Mouse (Mus musculus) frontal cortex, postnatal 14 days (tissue): Measurements from ENCODE around the gene Gamt.
"Not testable (repeated sequence)": the region's sequence is repeated elsewhere in the genome, so short reads cannot be mapped to it uniquely, and the experiment has no call there.

Experiments
- DNase-seq, 2 experiments: peaks; one replicate each; pipeline ENCODE4 v3.0.0; 2022; ENCODE audit warnings: low spot score in 2 of 2

Gene Gamt

DNA sequence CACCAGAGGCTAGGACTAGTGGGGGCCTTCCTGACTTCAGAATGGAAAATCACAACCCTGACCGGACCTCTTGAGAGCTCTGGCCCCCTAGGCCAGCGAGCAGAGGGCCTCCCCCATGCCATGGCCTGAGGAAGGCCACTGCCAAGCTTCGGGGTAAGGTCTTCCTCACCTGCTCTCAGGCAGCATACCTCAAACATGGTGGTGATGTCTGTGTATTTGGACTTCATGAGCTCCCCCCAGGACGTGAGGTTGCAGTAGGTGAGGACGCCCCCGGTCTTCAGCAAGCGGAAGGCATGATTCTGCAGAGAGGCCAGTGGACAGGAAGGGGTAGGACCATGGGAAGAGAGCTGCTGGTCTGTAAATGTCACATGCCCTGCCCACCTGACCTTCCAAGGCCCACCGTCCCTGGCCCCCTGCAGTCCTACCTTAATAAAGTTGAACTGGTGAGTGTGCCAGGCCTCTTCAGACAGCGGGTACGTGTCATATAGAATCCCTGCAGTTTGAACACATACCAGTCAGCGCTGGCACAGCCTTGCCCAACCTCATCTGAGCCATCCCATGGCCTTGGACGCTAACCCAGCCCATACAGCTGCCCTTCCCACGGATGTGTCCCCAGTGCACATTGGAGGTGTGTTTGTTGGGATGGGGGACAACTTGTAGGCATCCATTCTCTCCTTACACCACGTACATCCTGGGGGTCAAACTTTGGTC, 1.9 kb downstream of the Gamt start:
- no peak for DNase-seq

DNA sequence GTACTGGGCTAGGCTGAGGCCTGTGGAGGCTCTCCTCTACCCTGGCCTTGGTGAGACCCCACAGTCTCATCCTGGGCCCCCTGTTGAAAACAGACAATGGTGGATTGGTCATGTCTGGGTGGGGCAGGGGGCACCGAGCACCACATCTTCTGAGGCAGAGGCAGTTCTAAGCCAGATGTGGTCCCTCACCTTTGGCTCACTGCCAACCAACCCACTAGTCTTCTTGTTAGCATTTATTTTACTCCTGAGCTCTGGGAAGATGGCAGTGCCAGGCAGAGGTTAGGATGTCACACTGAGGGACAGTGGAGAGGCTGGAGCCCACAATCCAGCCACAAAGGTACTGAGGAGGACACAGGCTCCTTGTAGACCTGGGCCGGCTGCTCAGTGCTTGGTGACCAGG, 2.9 kb downstream of the Gamt start:
- DNase-seq: no peak

DNA sequence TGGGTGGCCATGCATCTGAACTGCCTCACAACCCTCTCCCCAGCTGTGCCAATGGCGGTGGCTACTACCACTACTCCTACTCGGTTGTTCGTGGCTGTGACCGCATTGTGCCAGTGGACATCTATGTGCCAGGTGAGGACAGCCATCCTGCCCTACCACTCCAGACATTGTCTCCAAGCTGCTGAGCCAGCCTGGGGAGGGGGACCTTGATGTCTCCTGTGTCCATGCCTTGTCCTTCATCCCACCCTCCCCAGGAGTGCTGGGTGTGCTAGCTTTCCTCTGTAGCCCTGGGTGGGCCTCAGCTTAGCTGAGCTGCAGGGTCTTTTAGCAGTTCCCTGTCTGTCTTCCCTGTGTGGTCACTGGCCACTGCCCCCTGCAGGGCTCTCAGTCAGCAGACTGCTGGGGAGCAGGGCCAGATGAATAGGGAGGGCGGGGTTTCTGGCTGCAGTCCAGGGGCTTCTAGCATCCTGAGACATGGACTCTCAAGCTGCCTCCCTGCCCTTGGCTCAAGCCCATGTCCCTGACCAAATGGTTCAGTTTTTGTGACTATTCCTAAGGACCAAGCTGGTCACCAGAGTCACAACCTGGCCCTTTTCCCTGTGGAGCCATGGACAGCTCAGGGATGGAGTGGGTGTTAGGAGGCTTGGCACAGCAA, 4.8 kb downstream of the Gamt start:
- DNase-seq: no peak

DNA sequence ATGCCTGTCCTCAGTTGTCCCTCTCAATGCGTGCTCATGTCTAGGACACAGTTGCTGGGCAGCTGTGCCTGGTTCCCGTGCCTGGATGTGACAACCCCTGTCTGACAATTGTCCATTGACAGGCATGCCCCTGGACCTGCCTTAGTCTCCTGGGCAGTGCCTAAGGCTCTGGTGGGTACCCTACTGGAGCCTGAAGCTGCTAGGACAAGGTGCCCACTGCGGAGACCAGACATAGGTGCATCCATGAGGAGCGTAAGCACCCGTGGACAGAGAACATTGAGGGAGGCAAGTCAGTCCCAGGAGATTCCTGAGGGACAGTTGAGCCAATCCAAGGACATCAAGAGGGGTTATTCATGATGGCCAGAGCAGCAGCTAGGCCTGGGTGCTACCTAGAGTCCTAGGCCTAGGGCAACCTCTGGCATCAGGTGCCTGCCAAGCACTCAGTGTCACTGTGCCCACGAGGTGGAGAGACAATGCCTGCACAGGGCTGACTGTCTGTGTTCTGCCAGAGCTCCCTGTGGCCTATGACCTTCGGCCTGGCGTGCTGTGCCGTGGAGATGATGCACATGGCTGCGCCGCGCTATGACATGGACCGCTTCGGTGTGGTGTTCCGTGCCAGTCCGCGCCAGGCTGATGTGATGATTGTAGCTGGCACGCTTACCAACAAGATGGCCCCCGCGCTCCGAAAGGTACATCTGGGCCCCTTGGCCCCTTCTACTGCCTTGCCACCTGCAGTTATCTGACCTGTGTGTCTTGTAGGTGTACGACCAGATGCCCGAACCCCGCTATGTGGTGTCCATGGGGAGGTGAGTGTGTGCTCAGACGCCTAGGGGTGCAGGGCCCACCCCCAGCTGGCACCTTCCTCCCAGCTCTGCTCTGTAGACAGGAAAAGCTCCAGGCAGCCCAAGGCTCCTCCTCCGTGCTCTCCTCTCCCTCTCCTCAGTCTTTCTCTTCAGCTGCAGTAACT, 6.2 kb downstream of the Gamt start:
- no peak for DNase-seq

DNA sequence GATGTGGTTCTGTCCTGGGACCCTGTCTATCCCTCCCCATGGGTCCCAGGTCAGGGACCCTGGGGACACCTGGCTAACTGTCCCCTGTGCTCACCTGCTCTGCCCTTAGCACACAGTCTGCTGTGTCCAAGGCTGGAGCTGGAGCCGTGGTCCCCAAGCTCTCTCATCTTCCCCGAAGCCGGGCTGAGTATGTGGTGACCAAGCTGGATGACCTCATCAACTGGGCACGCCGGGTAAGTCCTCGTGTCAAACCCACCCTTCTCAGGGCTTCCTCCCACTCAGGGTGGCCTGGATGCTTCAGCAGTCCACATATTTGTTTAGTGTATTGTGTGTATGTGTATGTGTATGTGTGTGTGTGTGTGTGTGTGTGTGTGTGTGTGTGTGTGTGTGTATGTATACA, 7.3 kb downstream of the Gamt start:
- DNase-seq: no peak

DNA sequence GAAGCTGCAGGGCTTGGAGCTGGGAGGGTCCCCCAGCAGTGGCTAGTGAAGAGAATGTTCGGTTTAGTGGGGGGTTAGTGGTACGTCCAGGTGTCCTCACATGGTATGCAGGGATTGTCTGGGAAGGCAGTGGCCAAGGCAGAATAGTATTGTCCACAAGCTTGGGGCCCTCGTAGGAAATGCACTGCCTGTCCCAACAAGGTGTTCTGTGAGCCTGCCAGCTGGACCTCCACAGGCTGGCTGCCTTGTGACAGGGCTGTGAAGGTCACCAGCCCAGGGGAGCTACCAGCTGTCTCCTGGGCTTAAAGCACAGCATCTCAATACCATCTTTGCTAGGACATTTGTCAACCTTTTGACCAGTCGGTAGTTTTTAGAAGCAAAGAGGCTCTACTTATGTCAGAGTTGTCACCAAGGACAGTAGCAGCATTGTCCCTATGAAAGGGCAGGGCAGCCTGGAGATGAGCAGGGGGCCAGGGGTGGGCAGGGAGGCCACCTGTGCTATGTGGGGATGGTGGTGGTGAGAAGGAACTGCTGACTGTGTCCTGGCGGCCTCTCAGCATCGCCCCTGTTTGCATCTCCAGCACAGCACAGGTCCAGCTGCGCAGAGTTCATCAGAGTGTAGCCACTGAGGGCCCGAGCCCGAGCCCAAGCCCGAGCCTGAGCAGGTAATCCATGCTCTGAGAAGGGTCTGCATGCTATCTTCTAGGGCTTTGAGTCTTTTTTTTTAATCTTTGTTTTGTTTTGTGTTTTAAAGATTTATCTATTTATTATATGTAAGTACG, 8.1 kb downstream of the Gamt start:
- no peak for DNase-seq

DNA sequence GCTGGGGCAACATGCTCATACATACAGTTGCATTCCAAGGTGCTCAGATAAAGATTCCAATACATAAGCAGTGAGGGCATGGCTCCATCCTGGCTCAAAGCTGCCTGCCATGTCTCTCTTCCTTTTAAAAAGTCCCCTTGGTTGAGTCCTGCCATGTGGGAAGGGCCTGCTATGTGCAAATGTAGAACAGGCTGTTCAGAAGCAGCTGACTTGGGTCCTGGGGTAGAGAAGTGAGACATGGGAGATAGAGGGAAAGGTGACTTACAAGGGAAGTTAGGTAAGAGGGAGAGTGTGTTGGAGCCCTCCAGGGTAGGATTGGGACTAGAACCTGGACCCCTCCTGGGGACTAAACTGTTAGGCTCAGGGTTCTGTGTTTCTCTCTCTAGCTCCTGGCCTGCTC, 8.8 kb downstream of the Gamt start:
- no peak for DNase-seq

DNA sequence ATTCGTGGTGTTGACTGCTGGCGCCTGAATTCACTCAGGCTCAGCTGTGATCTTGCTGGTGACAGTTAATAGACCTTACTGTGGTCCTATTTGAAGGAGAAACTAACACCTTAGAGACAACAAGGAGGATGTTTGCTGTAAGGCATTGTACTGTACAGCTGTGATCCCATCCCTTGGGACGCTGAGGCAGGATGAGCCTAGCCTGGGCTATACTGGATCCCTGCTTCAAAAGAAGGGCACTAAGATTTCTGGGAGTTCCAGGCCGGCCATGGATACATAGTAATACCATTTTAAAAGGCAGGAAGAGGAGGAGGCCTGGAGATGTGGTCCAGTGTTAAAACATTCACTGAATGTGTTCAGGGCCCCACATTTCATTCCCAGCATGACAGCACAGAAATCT, 10.2 kb downstream of the Gamt start:
- DNase-seq: no peak

DNA sequence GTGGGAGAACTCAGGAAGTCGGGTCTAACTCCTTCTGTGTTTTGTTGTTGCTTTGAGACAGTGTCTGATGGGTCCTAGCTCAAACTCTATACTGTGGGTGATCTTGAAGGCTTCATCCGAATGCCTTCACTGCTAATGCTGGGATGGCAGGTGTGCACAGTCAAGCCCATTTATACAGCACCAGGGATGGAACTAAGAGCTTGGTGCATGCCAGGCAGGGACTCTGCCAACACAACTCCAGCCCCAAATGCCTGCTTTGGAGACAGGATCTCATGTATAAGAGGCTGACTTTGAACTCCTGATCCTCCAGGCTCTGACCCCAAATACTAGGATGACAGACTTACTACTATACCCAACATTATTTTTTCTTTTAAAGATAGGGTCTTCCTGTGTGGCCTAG, 10.8 kb downstream of the Gamt start:
- no peak for DNase-seq

DNA sequence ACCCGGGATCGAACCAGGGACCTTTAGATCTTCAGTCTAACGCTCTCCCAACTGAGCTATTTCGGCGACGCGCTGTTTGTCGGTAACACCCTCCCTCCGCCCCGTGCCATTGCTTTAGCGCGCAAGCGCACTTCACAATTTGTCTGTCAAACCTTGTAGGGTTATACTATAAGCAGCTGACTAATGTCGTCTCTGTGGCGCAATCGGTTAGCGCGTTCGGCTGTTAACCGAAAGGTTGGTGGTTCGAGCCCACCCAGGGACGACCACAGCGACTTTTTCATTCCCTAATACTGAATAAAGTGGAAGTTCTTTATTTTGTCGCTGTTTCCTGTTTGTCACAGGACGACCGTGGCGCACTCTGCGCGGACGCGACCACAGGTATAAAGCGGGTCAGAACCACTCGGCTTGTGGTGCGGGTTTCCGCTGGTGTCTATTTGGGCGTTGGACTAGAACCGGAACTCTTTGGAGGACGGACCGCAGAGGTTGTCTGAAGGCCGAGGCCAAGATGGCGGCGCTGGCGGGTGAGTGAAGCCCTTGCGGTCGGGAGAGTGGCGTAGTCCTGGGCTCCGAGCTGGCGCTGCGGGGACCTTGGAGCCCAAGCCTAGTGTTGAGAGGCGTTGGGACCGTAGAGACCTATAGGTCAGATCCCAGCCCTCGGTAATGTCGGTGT, 11.7 kb downstream of the Gamt start, which contains the start of gene Ndufs7:
Gene Ndufs7 (plus strand): TSS at position 151 of the 670 bp plus-strand sequence.
- peak; percentile 94 to 98 for DNase-seq

DNA sequence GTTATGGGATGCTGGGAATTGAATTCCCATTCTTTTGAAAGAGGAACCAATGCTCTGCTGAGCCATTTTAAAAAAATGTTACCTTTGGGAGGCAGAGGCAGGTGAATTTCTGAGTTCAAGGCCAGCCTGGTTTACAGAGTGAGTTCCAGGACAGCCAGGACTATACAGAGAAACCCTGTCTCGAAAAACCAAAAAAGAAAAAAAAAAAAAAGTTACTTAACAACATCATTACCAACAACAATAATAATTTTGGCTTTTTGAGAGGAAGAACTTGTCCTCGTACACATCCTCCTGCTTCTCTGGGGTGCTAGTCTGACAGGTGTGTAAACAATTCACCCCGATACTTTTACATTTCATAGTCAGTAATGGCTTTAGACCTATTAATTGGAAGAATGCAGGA, 12.4 kb downstream of the Gamt start:
- DNase-seq: not testable (repeated sequence)

DNA sequence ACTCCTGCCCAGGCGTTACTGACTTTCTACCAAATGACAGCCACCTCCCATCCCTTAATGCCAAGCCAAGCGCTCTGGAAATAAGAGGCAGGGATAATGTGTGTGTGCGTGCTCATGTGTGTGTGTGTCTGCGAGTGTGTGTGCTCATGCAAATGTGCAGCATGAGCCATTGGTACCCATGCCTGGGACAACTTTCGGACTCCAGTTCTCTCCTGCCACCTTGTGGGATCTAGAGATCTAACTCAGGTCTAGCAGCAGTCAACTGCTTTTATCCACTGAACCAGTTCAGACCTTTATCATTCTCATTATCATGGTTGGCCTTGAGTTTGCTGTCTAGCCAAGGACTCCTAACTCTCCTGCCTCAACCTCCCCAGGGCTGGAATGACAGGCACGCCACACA, 13.0 kb downstream of the Gamt start:
- no peak for DNase-seq

DNA sequence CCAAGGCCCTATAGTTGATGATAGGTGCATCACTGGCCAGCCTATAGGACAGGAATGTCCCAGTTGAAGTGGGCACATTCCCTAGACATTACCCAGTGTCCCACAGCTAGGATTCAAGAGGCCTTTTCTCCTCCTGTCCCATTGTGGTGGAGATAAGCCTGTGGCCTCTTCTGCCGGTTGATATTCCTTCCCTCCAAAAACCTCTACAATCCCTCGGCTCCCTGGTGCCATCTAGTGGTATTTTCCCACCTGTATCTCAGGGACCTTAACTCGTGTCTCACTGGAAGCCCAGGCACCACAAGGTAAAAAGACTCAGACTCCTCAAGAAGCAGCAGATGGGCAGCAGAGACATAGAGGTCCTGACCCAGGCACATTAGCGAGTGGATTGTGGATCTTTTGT, 15.2 kb downstream of the Gamt start:
- peak; percentile 71 to 76 for DNase-seq

DNA sequence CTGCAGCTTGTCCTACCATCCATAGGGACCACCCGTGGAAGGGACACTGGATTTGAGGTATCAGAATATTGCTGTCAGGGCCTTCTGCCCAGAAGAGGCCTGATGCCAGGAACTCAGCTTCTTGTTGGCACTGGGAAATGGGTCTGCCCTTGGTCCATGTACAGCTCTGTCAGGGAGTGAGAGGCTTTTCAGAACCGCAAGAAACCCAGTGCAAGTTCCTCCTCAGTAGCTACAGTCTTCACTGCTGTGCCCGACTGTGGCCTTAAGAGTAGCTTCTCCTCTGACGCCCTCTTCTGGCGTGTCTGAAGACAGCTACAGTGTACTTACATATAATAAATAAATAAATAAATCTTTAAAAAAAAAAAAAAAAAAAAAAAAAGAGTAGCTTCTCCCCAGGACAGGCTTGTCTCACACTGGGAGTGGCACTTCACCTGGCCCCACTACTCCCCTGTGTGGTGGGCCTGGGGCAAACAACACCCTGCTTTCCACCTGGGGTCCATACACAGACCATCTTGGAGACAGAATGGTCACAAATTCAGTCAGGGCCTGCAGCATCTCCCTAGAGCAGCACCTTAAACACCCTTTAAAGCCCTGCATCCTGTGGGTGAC, 15.9 kb downstream of the Gamt start:
- no peak for DNase-seq

DNA sequence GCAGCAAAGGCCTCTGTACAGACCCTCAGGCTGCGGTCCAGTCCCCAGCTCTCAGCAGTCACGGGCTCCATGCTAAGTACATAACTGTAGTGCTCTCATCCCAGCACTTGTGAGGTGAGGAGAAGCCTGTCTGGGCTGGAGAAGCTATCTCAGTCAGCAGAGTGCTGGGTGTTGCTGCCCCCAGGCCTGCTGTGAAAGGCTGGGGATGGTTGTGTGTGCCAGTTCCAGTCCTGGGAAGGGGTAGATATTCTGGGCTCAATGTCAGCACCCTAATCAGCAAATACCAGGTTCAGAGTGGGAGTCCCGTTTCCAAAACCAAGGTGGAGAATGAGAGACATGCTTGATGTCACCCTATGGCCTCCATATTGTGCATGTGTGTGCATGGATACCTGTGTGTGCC, 18.2 kb downstream of the Gamt start:
- no peak for DNase-seq

DNA sequence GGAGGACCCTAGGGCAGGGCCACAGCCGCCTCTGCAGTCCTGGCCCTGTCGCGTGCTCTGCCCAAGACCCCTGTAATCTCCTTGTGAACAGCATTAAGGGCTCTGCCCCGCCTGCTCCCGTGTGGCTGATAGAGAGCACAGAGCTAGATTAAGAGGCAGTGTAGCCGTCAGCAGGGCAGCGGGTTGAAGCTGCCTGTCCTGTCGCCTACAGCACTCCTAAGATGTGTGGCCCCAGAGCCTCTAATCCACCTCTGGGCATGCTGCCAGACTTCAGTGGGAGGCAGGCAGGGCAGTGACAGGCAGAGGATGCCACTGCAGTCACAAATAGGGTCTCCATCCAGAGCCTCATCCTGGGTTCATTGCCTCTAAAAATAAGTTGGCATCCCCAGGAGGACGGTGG, 18.7 kb downstream of the Gamt start:
- no peak for DNase-seq

DNA sequence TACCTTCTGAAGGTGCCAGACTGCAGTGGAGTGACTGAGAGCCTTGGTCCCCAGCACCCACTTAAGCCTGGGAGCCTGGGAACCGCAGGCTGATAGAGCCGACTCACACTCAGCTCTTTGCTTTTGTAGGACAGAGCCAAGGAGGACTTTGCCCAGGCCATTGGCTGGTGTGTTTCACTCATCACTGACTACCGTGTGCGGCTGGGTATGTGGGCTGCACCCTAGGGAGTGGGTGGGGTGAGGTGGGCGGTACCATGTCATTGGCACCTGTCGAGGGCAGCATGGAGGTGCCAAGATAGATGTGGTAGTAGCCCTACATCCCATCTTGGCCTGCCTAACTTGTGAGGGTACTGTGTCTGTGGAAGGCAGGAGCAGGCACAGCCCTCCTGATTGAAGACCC, 21.0 kb downstream of the Gamt start:
- no peak for DNase-seq

DNA sequence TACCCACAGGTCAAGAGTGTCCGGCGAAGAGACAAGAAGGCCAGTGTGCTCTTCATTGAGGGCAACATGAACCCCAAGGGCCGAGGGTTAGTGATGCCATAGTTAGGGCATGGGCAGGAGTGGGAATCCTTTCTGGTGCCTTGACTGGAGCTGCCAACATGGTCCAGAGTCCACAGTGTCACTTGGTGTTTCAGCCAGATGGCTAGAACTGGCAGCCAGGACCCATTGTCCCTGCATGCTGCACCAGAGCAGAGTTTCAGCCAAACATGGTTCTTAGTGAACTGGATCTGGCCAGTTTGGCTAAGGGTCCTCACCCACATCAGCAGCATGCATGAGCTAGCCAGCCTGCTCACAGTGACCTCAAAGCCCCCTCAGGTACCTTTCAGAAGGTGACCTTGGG, 22.5 kb downstream of the Gamt start:
- DNase-seq: no peak

DNA sequence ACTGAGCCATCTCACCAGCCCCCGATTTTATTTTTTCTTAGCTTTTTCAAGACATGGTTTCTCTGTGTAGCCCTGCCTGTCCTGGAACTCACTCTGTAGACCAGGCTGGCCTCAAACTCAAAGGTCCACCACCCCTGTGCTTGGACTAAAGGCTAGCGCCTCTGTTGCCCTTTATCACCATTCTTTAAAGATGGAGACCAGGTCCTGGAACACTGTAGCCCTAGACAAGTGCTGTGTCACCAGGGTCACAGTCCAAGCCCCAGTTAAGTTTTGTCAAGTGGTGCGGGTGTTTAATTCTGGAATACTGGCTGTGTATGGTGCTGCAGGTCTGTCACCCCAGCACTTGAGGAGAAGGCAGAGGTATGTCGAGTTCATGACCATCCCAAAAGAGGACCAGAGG, 23.8 kb downstream of the Gamt start:
- no peak for DNase-seq

DNA sequence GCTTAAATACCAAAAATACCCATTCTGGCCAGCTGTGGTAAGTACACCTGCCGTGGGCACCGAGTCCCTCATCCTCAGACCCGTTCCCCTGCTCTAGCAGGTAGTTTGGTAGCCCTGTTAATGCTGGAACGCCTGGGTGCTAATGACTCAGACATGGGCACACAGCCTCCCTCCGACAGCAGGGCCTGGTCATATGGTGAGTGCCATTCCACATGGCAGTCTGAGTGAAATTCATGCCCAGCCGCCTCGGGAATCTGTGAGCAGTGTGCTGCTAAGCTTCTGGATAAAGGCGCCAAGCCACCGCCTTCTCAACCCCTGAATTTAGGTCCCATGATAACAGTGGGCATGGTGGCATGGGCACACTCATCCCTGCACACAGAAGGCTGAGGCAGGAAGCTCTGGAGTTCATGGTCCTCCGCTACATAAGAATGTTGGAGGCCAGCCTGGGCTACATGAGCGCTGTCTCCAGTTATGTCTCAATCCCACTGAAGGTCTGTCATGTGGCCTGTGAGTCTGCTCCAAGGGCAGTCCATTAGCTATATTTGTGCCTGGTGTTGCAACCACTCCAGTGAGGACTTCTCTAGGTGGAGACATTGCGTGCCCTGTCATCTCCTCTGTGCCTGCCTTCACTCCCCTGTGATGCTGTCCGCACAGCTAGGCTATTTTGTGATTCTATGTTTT, 24.5 kb downstream of the Gamt start:
- DNase-seq: no peak
